ENCODE assay signal across 9 mouse cellular contexts in genomic region chr2:67477753-67478152, GRCm38 (mm10). TPM values are rescaled to one million over a fixed set of nuclear protein-coding genes. Genes with fewer than 3 reads are reported as not detected.
DNase-seq lines count a peak whose midpoint lies in the region; ATAC-seq and TF ChIP-seq lines count a peak whose summit lies in the region.
"Had no signal": no experiment of that assay in that cellular context is flagged by ENCODE, and none has a peak within 500 bp of the region (broad histone marks: within the 10 kb centered on the region; RNA-seq: fewer than 3 reads in every experiment).

No protein-coding gene starts in this region.

- peak; percentile 80 for TF ChIP-seq CTCF in kidney, postnatal 0 days (IDR thresholded peaks at IDR 0.05; ENCODE audit: low read depth)
- peak; percentile 74 for TF ChIP-seq CTCF in midbrain, postnatal 0 days (IDR thresholded peaks at IDR 0.05)

- no peaks in the 10 kb centered on the region for H3K27me3 ChIP-seq in hindbrain, embryonic 10.5 days (ENCODE audit: insufficient read depth, poor library complexity, severe bottlenecking)
- H3K27me3 ChIP-seq in hindbrain, embryonic 13.5 days: no peaks in the 10 kb centered on the region
- no peaks in the 10 kb centered on the region for H3K27me3 ChIP-seq in kidney, postnatal 0 days (ENCODE audit: insufficient read depth, low read length)
- no peaks in the 10 kb centered on the region for H3K27me3 ChIP-seq in midbrain, postnatal 0 days (ENCODE audit: insufficient read depth, low read length)
- H3K27me3 ChIP-seq in intestine, embryonic 15.5 days (replicated peaks): no peaks in the 10 kb centered on the region

- H3K9me3 ChIP-seq in hindbrain, embryonic 10.5 days: no peaks in the 10 kb centered on the region
- no peaks in the 10 kb centered on the region for H3K9me3 ChIP-seq in hindbrain, embryonic 13.5 days
- H3K9me3 ChIP-seq in kidney, postnatal 0 days (replicated peaks; ENCODE audit: low read length): no peaks in the 10 kb centered on the region
- no peaks in the 10 kb centered on the region for H3K9me3 ChIP-seq in midbrain, postnatal 0 days (ENCODE audit: low read length)
- H3K9me3 ChIP-seq in intestine, embryonic 15.5 days: no peaks in the 10 kb centered on the region

- H3K4me2 ChIP-seq in hindbrain, embryonic 13.5 days: no peak overlapping the region
- H3K4me2 ChIP-seq in kidney, postnatal 0 days (ENCODE audit: low read length): no peak overlapping the region
- H3K4me2 ChIP-seq in midbrain, postnatal 0 days (ENCODE audit: low read depth, low read length, poor library complexity, severe bottlenecking): no peak overlapping the region
- H3K4me2 ChIP-seq in intestine, embryonic 15.5 days (replicated peaks): no peak overlapping the region

- peak; percentile 43 for DNase-seq in hindbrain, embryonic 10.5 days (ENCODE audit: low spot score)
- DNase-seq in 416B (ENCODE audit: low read depth): peak; percentile 56
- peak; percentile 14 for DNase-seq in WW6 (ENCODE audit: low read depth, low spot score)
- peak; percentile 85 for DNase-seq in embryo, embryonic 10.5 days (ENCODE audit: low spot score)
- DNase-seq in kidney, postnatal 0 days (ENCODE audit: low spot score): peak; percentile 86
- peak; percentile 80 for DNase-seq in midbrain, postnatal 0 days (ENCODE audit: low spot score)

- no peak overlapping the region for H3K9ac ChIP-seq in hindbrain, embryonic 13.5 days
- no peak overlapping the region for H3K9ac ChIP-seq in kidney, postnatal 0 days (ENCODE audit: low read depth, low read length)
- H3K9ac ChIP-seq in midbrain, postnatal 0 days (replicated peaks; ENCODE audit: low read length, poor library complexity, severe bottlenecking): no peak overlapping the region
- H3K9ac ChIP-seq in intestine, embryonic 15.5 days: no peak overlapping the region

- peaks cover 5% of the 10 kb centered on the region; the same call in 1 of the 2 replicates for H3K4me1 ChIP-seq in hindbrain, embryonic 10.5 days (replicated peaks)
- H3K4me1 ChIP-seq in hindbrain, embryonic 13.5 days (replicated peaks): no peaks in the 10 kb centered on the region
- no peaks in the 10 kb centered on the region for H3K4me1 ChIP-seq in kidney, postnatal 0 days (replicated peaks; ENCODE audit: insufficient read depth, low read length)
- no peaks in the 10 kb centered on the region for H3K4me1 ChIP-seq in midbrain, postnatal 0 days (ENCODE audit: insufficient read depth, low read length)
- no peaks in the 10 kb centered on the region for H3K4me1 ChIP-seq in intestine, embryonic 15.5 days (replicated peaks)

- 18% methylated on average over 6 of the region's 6 CpGs for WGBS in hindbrain, embryonic 10.5 days
- 19% methylated on average over 6 of the region's 6 CpGs for WGBS in hindbrain, embryonic 13.5 days
- WGBS in kidney, postnatal 0 days: 20% methylated on average over 6 of the region's 6 CpGs
- WGBS in midbrain, postnatal 0 days: 22% methylated on average over 6 of the region's 6 CpGs
- WGBS in intestine, embryonic 15.5 days: 21% methylated on average over 6 of the region's 6 CpGs

- no peak overlapping the region for H3K27ac ChIP-seq in hindbrain, embryonic 10.5 days
- no peak overlapping the region for H3K27ac ChIP-seq in hindbrain, embryonic 13.5 days
- no peak overlapping the region for H3K27ac ChIP-seq in kidney, postnatal 0 days
- no peak overlapping the region for H3K27ac ChIP-seq in midbrain, postnatal 0 days (ENCODE audit: low read depth, low read length)
- H3K27ac ChIP-seq in intestine, embryonic 15.5 days: no peak overlapping the region

- ATAC-seq in hindbrain, embryonic 13.5 days (ENCODE audit: low FRiP score): no peak
- no peak for ATAC-seq in kidney, postnatal 0 days (replicated peaks; ENCODE audit: low FRiP score, low read depth)
- no peak for ATAC-seq in midbrain, postnatal 0 days (ENCODE audit: low FRiP score)
- ATAC-seq in intestine, embryonic 15.5 days: no peak

- no peaks in the 10 kb centered on the region for H3K36me3 ChIP-seq in hindbrain, embryonic 10.5 days
- no peaks in the 10 kb centered on the region for H3K36me3 ChIP-seq in hindbrain, embryonic 13.5 days
- H3K36me3 ChIP-seq in kidney, postnatal 0 days (ENCODE audit: insufficient read depth, low read length): no peaks in the 10 kb centered on the region
- H3K36me3 ChIP-seq in midbrain, postnatal 0 days (ENCODE audit: insufficient read depth, low read length): no peaks in the 10 kb centered on the region
- no peaks in the 10 kb centered on the region for H3K36me3 ChIP-seq in intestine, embryonic 15.5 days

- no peak overlapping the region for H3K4me3 ChIP-seq in hindbrain, embryonic 10.5 days
- no peak overlapping the region for H3K4me3 ChIP-seq in hindbrain, embryonic 13.5 days
- H3K4me3 ChIP-seq in kidney, postnatal 0 days (replicated peaks; ENCODE audit: low read depth, low read length): no peak overlapping the region
- H3K4me3 ChIP-seq in midbrain, postnatal 0 days (ENCODE audit: low read depth, low read length): no peak overlapping the region
- no peak overlapping the region for H3K4me3 ChIP-seq in intestine, embryonic 15.5 days (replicated peaks)

RNA-seq across cellular contexts. Expression of gene Xirp2, which starts 32.0 kb away (rescaled TPM):
- polyA plus RNA-seq in hindbrain, embryonic 10.5 days (2016; fragmentation: Nextera tagmentation; extraction: Ambion mirVana): not detected in 2 replicates
- not detected in 2 replicates for polyA plus RNA-seq in hindbrain, embryonic 13.5 days (2015; fragmentation: Nextera tagmentation; extraction: Ambion mirVana)
- not detected in 2 replicates for polyA plus RNA-seq in kidney, postnatal 0 days (2015; fragmentation: Nextera tagmentation; extraction: Ambion mirVana)
- 0.11 TPM in 1 of 2 replicates, not detected in the other for total RNA-seq in midbrain, postnatal 0 days (2014; rRNA removed)
- 0.01 TPM in 2 replicates for polyA plus RNA-seq in midbrain, postnatal 0 days (2015; fragmentation: Nextera tagmentation; extraction: Ambion mirVana)
- not detected in 2 replicates for polyA plus RNA-seq in intestine, embryonic 15.5 days (2015; fragmentation: Nextera tagmentation; extraction: Ambion mirVana)
- total RNA-seq: layer of hippocampus, postnatal 36 days had no signal

RNA-seq across cellular contexts. Expression of gene Gm26727, which starts 44.8 kb away (rescaled TPM):
- polyA plus RNA-seq in hindbrain, embryonic 10.5 days (2016; fragmentation: Nextera tagmentation; extraction: Ambion mirVana): not detected in 2 replicates
- not detected in 2 replicates for polyA plus RNA-seq in hindbrain, embryonic 13.5 days (2015; fragmentation: Nextera tagmentation; extraction: Ambion mirVana)
- not detected in 2 replicates for polyA plus RNA-seq in kidney, postnatal 0 days (2015; fragmentation: Nextera tagmentation; extraction: Ambion mirVana)
- total RNA-seq in midbrain, postnatal 0 days (2014; rRNA removed): not detected in 2 replicates
- polyA plus RNA-seq in midbrain, postnatal 0 days (2015; fragmentation: Nextera tagmentation; extraction: Ambion mirVana): not detected in 2 replicates
- not detected in 2 replicates for polyA plus RNA-seq in intestine, embryonic 15.5 days (2015; fragmentation: Nextera tagmentation; extraction: Ambion mirVana)
- total RNA-seq: layer of hippocampus, postnatal 36 days had no signal

Comparison
In these comparisons a context has a peak if more than half of its experiments do, and no peak if none do; other contexts are left out.
1. DNase-seq: peak in every context shown above with its lines; median percentile 86 in kidney, postnatal 0 days; 85 in embryo, embryonic 10.5 days; 80 in midbrain, postnatal 0 days; 56 in 416B; 43 in hindbrain, embryonic 10.5 days; 14 in WW6.